Mouse (Mus musculus) heart, embryonic 14.5 days (tissue): ENCODE measurements around the gene Ankrd61. TPM values are rescaled to one million over a fixed set of nuclear protein-coding genes. Genes with fewer than 3 reads are reported as not detected.

Source experiments
- ATAC-seq: fragments of 200-750 bp; cut with Nextera tagmentation; 2 replicates; pipeline ENCODE4 v1.8.0; 2017; ENCODE audit warnings: low read depth, moderate TSS enrichment; ENCODE audit not compliant: insufficient number of reproducible peaks, insufficient read depth, low FRiP score
- H3K27ac ChIP-seq, 2 experiments: fragments of 200-500 bp in 1 of 2; fragments of 300-500 bp in 1 of 2; sonication (generic) in 1 of 2; replicated peaks in 1 of 2; 2 replicates each; pipeline ENCODE4 v1.5.1; 2012 to 2014; ENCODE audit warnings: low read depth in 2 of 2, low read length in 2 of 2, control low read depth in 1 of 2, mild to moderate bottlenecking in 1 of 2, mixed read lengths in 1 of 2; ENCODE audit not compliant: control insufficient read depth in 1 of 2, insufficient read depth in 1 of 2
- H3K27me3 ChIP-seq: fragments of 300-500 bp; sonication (generic); 2 replicates; pipeline ENCODE4 v1.6.1; 2014; ENCODE audit warnings: mild to moderate bottlenecking, low read length, control low read depth; ENCODE audit not compliant: control insufficient read depth, insufficient read depth
- H3K36me3 ChIP-seq: fragments of 300-500 bp; sonication (generic); 2 replicates; pipeline ENCODE4 v1.6.1; 2014; ENCODE audit warnings: mild to moderate bottlenecking, control low read depth, low read length, mixed read lengths; ENCODE audit not compliant: control insufficient read depth, insufficient read depth
- H3K4me1 ChIP-seq, 2 experiments: fragments of 200-500 bp in 1 of 2; fragments of 300-500 bp in 1 of 2; sonication (generic) in 1 of 2; 2 replicates each; pipeline ENCODE4 v1.6.1; 2012 to 2014; ENCODE audit warnings: low read length in 2 of 2, control low read depth in 1 of 2, mixed read lengths in 1 of 2; ENCODE audit not compliant: control insufficient read depth in 2 of 2, insufficient read depth in 2 of 2
- H3K4me2 ChIP-seq: fragments of 300-500 bp; sonication (generic); 2 replicates; pipeline ENCODE4 v1.6.1; 2014; ENCODE audit warnings: mild to moderate bottlenecking, low read length
- H3K4me3 ChIP-seq, 2 experiments: fragments of 200-500 bp in 1 of 2; fragments of 300-500 bp in 1 of 2; sonication (generic) in 1 of 2; 2 replicates each; pipeline ENCODE4 v1.5.1; 2012 to 2014; ENCODE audit warnings: low read length in 2 of 2, mild to moderate bottlenecking in 2 of 2, control low read depth in 1 of 2, low read depth in 1 of 2, moderate library complexity in 1 of 2; ENCODE audit not compliant: control insufficient read depth in 1 of 2, insufficient read depth in 1 of 2
- H3K9ac ChIP-seq: fragments of 300-500 bp; sonication (generic); 2 replicates; pipeline ENCODE4 v1.6.1; 2014; ENCODE audit warnings: mild to moderate bottlenecking, low read length
- H3K9me3 ChIP-seq: fragments of 300-500 bp; sonication (generic); 2 replicates; pipeline ENCODE4 v1.6.1; 2016; ENCODE audit warnings: low read length, control low read depth; ENCODE audit not compliant: control insufficient read depth
- whole genome bisulfite sequencing: fragments of 180-500 bp; shearing (Covaris S2); extraction: QIAGEN DNeasy Blood & Tissue Kit; methylation state at CpG from one replicate; pipeline ENCODE4 v1.1.7; 2014; 5-methylcytosine and 5-hydroxymethylcytosine counted together
- polyA plus RNA-seq: library from polyadenylated mRNA; unstranded; fragments of >200 nt; fragmentation: Nextera tagmentation; extraction: Ambion mirVana; gene quantifications from 2 replicates; pipeline ENCODE4 v1.2.1, GENCODE M21; 2014

Ankrd61 gene
- polyA plus RNA-seq, 1 experiment from 2014 or later = not detected

DNA sequence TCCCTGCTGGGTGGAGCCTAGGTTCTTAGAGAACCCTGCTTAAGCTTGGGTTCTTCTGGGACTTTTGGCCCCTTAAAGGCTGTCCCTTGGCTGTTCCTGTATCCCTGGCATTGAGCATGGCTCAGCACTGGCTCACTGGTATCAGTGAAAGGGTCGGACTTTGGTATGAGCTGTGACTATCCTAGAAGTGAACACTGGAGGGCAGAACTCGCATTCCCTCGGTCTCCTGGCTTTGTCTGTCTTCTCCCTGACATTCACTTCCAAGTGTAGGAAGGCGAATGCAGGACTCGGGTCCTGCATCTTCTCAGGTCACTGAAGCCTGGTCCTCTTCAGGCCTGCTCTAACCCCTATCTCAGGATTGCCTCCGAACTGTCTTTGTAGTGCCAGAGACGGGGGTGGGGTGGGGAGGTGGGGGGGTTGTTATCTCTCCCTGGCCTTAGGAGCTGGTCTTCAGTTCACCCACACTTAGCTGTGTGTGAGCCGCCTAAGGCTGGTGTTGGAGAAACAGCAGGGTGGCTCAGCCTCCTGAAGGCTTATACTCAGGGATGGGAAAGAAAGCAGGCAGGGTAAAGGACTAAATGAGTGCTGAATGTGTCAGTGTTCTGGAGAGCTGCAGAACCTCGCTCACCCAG is 5.1 kb downstream of the Ankrd61 start:
- Histone ChIP-seq H3K4me3 (no peak overlapping the region), H3K9ac (no peak overlapping the region), H3K27me3 (no peaks in the 10 kb centered on the region), H3K9me3 (no peaks in the 10 kb centered on the region), H3K27ac (no peak overlapping the region), H3K4me2 (no peak overlapping the region), H3K4me1 (no peaks in the 10 kb centered on the region), H3K36me3 (peaks cover 83% of the 10 kb centered on the region)
- WGBS = 45% methylated on average over 9 of the region's 9 CpGs
- ATAC-seq = no peak; the same call in 1 of the 2 replicates

DNA sequence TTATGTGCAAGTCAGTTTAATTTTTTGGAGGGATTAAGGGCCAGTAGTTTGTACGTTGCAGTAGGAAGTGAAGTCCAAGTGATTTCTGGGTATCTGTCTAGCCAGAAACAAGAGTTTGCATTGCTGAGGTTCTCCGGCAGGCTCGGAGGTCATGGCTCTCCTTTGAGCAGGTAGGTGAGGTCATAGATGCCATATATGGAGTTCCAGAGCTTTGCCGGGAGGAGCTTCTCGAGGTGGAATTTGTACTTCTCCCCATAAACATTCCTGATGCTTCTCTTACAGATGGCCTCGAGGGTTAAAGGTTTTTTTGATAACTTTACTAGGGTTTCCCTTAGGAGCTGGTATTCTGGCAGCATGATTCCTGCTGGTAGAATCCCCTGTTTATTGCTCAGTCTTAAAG is 6.7 kb downstream of the Ankrd61 start:
- Histone ChIP-seq H3K4me1 (no peaks in the 10 kb centered on the region), H3K9me3 (peaks cover 3% of the 10 kb centered on the region; the same call in 1 of the 2 replicates), H3K27ac (no peak overlapping the region), H3K4me3 (no peak overlapping the region), H3K36me3 (peaks cover 87% of the 10 kb centered on the region), H3K9ac (no peak overlapping the region), H3K27me3 (no peaks in the 10 kb centered on the region), H3K4me2 (no peak overlapping the region)
- no peak for ATAC-seq
- 57% methylated on average over 6 of the region's 6 CpGs for WGBS

DNA sequence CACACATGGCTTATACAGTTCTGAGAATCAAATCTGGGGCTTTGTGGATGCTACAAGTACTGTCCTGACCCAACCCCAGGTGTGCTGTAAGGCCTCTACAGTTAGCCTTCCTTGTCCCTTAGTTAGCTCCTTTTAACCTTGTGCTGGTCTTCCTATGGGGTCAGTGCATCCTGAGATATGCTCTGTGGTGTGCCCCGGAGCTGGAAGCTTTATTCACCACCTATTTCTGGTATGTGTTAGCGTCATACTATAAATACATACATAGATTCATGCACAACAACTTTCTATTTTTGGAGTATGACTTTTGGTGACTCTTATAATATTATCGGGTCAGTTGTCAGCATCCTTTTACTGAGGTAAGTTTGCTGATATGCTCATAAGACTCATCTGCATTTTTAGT is 12.2 kb downstream of the Ankrd61 start:
- Histone ChIP-seq H3K9me3 (peaks cover 4% of the 10 kb centered on the region; the same call in 1 of the 2 replicates), H3K36me3 (peaks cover 98% of the 10 kb centered on the region), H3K27ac (peak overlapping the region; percentile 45 to 70; a peak in 3 of 4 replicates), H3K9ac (no peak overlapping the region), H3K4me3 (no peak overlapping the region), H3K27me3 (no peaks in the 10 kb centered on the region), H3K4me1 (peaks cover 0 to 6% of the 10 kb centered on the region in 2 experiments; a peak in 1 of 4 replicates), H3K4me2 (no peak overlapping the region)
- WGBS = 54% methylated on average over 3 of the region's 3 CpGs
- no peak for ATAC-seq

DNA sequence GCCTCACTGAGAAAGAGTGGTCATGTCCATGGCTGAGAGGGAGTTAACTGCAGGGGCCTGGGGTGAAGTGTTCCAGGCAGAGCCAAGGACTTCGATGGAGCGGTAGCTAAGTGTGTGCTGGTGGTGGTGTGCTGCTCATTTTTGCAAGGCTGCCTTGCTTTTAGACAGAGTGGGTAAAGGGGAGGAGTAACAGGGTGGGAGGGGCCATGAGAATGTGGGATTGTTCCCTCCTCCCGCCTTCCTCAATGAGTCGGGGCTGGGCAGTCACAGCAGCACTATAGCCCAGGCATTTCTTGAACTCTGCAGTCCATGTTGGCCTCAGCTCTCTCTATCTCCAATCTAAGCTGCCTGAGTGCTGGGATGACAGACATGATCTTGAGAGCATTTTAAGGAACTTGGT is 22.9 kb downstream of the Ankrd61 start:
- no peak overlapping the region for H3K4me3 ChIP-seq
- no peak for ATAC-seq
- H3K9ac ChIP-seq = no peak overlapping the region
- H3K27ac ChIP-seq = no peak overlapping the region
- H3K9me3 ChIP-seq = no peaks in the 10 kb centered on the region
- WGBS = 49% methylated on average over 4 of the region's 4 CpGs
- H3K27me3 ChIP-seq = no peaks in the 10 kb centered on the region
- H3K4me1 ChIP-seq = no peaks in the 10 kb centered on the region
- peaks cover 68% of the 10 kb centered on the region for H3K36me3 ChIP-seq
- H3K4me2 ChIP-seq = no peak overlapping the region

DNA sequence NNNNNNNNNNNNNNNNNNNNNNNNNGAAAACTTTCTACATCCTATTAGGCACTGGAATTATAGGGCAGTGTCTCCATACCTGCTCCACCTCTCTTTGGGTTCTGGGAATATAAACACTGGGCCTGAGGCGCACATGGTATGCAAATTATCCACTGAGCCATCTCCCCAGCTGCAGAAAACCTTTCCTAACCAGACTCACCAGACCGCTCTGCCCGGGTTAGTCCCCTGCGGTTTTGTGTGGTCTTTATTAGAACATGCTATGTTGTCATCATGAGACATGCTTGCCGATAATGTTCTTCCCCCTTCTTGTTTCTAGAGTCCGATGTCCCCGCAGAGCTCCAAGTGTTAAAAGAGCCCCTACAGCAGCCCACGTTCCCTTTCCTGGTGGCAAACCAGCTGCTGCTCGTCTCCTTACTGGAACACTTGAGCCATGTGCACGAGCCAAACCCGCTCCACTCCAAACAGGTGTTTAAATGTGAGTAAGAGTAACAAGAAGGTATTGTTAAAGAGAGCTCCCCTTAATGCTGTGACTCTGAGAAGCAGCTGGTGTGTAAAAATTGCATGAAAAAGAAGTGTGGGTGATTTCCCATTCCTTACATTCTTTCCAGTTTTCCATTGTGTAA is 25.8 kb downstream of the Ankrd61 start:
- no peak overlapping the region for H3K4me2 ChIP-seq
- no peak for ATAC-seq
- WGBS = 90% methylated on average over 11 of the region's 11 CpGs

More for the DNA sequence above, 25.8 kb downstream of the Ankrd61 start:
- Histone ChIP-seq H3K27ac (no peak overlapping the region), H3K9ac (no peak overlapping the region), H3K9me3 (no peaks in the 10 kb centered on the region), H3K4me3 (no peak overlapping the region), H3K4me1 (no peaks in the 10 kb centered on the region), H3K36me3 (peaks cover 44% of the 10 kb centered on the region), H3K27me3 (no peaks in the 10 kb centered on the region)

Other genes starting within 250 kb of the Ankrd61 start
- 12.6 and 12.8 TPM in 2 replicates for gene Usp42, start 165.4 kb downstream of the Ankrd61 start, polyA plus RNA-seq
- 25.2 and 25.9 TPM in 2 replicates for gene Eif2ak1, start 79.9 kb downstream of the Ankrd61 start, polyA plus RNA-seq
- gene Aimp2, start 12.2 kb upstream of the Ankrd61 start, polyA plus RNA-seq = 86.9 and 95.2 TPM in 2 replicates
- gene Pms2, start 12.3 kb upstream of the Ankrd61 start, polyA plus RNA-seq = 19.2 and 20.9 TPM in 2 replicates
- 0.70 and 0.73 TPM in 2 replicates for gene Gm42421, start 30.5 kb upstream of the Ankrd61 start, polyA plus RNA-seq
- 1.1 and 1.8 TPM in 2 replicates for gene Rsph10b, start 35.4 kb upstream of the Ankrd61 start, polyA plus RNA-seq
- gene Ccz1, start 117.2 kb upstream of the Ankrd61 start, polyA plus RNA-seq = 49.7 and 51.5 TPM in 2 replicates
- gene Ocm, start 129.0 kb upstream of the Ankrd61 start, polyA plus RNA-seq = not detected in 2 replicates
- gene Lmtk2, start 202.8 kb upstream of the Ankrd61 start, polyA plus RNA-seq = 4.4 and 4.7 TPM in 2 replicates